Mouse (Mus musculus): Measurements from ENCODE around the gene Kansl1.

- TF ChIP-seq POLR2A (IDR thresholded peaks at IDR 0.05; ENCODE audit: control insufficient read depth, low read depth, low read length), result no peak
- TF ChIP-seq CTCF (IDR thresholded peaks at IDR 0.05; ENCODE audit: control insufficient read depth, insufficient read depth, insufficient replicate concordance, low read depth, low read length), result no peak
Observed at GRCm38 (mm10) chr11:104435753-104436152, 32.9 kb downstream of the Kansl1 start.
